Mouse (Mus musculus): ENCODE results near the gene Gapvd1. TPM values are rescaled to one million over a fixed set of nuclear protein-coding genes. Genes with fewer than 3 reads are reported as not detected.
"Not testable (repeated sequence)": the region's sequence is repeated elsewhere in the genome, so short reads cannot be mapped to it uniquely, and the experiment has no call there.

Gapvd1 gene
- polyA plus RNA-seq, 1 experiment from 2014 or later: 102 TPM

- Histone ChIP-seq H3K4me3 (ENCODE audit: low read depth, low read length) (no peak overlapping the region), H3K36me3 (ENCODE audit: control insufficient read depth, insufficient read depth, low read length) (no peaks in the 10 kb centered on the region; the same call in 1 of the 2 replicates), H3K9ac (ENCODE audit: low read length) (no peak overlapping the region), H3K9me3 (ENCODE audit: control insufficient read depth, low read length) (no peaks in the 10 kb centered on the region), H3K27ac (ENCODE audit: low read depth, low read length) (no peak overlapping the region), H3K4me1 (ENCODE audit: control insufficient read depth, insufficient read depth, low read length) (peaks cover 4% of the 10 kb centered on the region; the same call in 1 of the 2 replicates), H3K4me2 (no peak overlapping the region), H3K27me3 (ENCODE audit: control insufficient read depth, insufficient read depth, low read length) (no peaks in the 10 kb centered on the region)
- no peak for ATAC-seq (ENCODE audit: low FRiP score)
- no peak for DNase-seq (ENCODE audit: low spot score, missing footprints)
- WGBS: 94% methylated on average over 7 of the region's 7 CpGs
Measured at GRCm38 (mm10) chr2:34795426-34795825, 40.4 kb upstream of the Gapvd1 start.

- Histone ChIP-seq H3K4me3 (ENCODE audit: low read depth, low read length) (no peak overlapping the region), H3K27me3 (ENCODE audit: control insufficient read depth, insufficient read depth, low read length) (no peaks in the 10 kb centered on the region), H3K9ac (ENCODE audit: low read length) (no peak overlapping the region), H3K36me3 (ENCODE audit: control insufficient read depth, insufficient read depth, low read length) (peaks cover 2% of the 10 kb centered on the region; the same call in 1 of the 2 replicates), H3K9me3 (ENCODE audit: control insufficient read depth, low read length) (no peaks in the 10 kb centered on the region), H3K4me2 (no peak overlapping the region), H3K27ac (ENCODE audit: low read depth, low read length) (no peak overlapping the region), H3K4me1 (ENCODE audit: control insufficient read depth, insufficient read depth, low read length) (peaks cover 4% of the 10 kb centered on the region; the same call in 1 of the 2 replicates)
- WGBS: 96% methylated on average over 2 of the region's 2 CpGs
- DNase-seq (ENCODE audit: low spot score, missing footprints) (no peak), ATAC-seq (ENCODE audit: low FRiP score) (no peak)
Measured at GRCm38 (mm10) chr2:34794511-34794910, 39.5 kb upstream of the Gapvd1 start.

- H3K9me3 ChIP-seq (ENCODE audit: control insufficient read depth, low read length); H3K9ac ChIP-seq (ENCODE audit: low read length); H3K4me3 ChIP-seq (ENCODE audit: low read depth, low read length); ATAC-seq (ENCODE audit: low FRiP score); H3K27ac ChIP-seq (ENCODE audit: low read depth, low read length); H3K36me3 ChIP-seq (ENCODE audit: control insufficient read depth, insufficient read depth, low read length); DNase-seq (ENCODE audit: low spot score, missing footprints); H3K27me3 ChIP-seq (ENCODE audit: control insufficient read depth, insufficient read depth, low read length); H3K4me1 ChIP-seq (ENCODE audit: control insufficient read depth, insufficient read depth, low read length); H3K4me2 ChIP-seq: not testable (repeated sequence)
- WGBS: 94% methylated on average over 2 of the region's 2 CpGs
Measured at GRCm38 (mm10) chr2:34792543-34792942, 37.5 kb upstream of the Gapvd1 start.

DNA sequence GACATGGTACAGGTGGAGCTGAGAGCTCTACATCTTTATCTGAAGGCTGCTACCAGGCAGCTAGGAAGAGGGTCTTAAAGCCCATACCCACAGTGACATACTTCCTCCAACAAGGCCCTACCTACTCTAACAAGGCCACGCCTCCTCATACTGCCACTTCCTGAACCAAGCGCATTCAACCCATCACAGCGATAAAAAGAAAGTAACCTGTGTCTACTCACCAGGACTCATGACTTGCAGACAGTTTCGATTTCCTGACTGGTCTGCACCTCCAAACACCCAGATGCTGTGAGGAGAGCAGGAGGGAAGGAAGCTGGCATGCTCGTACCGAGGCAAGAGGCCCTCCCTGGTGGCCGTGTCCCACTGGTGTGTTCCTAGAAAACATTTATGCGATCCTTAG, 35.2 kb upstream of the Gapvd1 start:
- no peak for ATAC-seq (ENCODE audit: low FRiP score)
- Histone ChIP-seq H3K9ac (ENCODE audit: low read length) (no peak overlapping the region), H3K4me1 (ENCODE audit: control insufficient read depth, insufficient read depth, low read length) (no peaks in the 10 kb centered on the region), H3K4me2 (no peak overlapping the region), H3K36me3 (ENCODE audit: control insufficient read depth, insufficient read depth, low read length) (peaks cover 2% of the 10 kb centered on the region; the same call in 1 of the 2 replicates), H3K27ac (ENCODE audit: low read depth, low read length) (no peak overlapping the region), H3K27me3 (ENCODE audit: control insufficient read depth, insufficient read depth, low read length) (no peaks in the 10 kb centered on the region), H3K9me3 (ENCODE audit: control insufficient read depth, low read length) (no peaks in the 10 kb centered on the region), H3K4me3 (ENCODE audit: low read depth, low read length) (no peak overlapping the region)
- WGBS: 92% methylated on average over 8 of the region's 8 CpGs
- DNase-seq (ENCODE audit: low spot score, missing footprints): no peak

DNA sequence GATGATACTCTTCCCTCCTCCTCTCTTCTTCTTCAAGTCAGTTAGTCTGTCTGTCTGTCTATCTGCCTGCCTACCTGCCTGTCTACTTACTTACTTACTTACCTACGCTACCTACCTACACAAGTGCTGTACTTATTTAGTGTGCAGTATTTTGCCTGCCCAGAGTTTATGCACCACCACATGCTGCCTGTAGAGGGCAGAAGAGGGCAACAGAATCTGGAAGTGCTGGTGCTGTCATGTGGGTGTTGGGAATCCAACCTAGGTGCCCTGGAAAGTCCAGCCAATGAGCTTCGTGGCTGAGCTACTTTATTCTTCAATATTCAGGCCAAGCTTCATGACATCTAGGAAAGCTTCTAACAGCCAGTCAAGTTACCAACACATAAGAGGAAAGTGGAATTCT, 29.1 kb upstream of the Gapvd1 start:
- Histone ChIP-seq H3K27me3 (ENCODE audit: control insufficient read depth, insufficient read depth, low read length) (no peaks in the 10 kb centered on the region), H3K4me2 (no peak overlapping the region), H3K4me1 (ENCODE audit: control insufficient read depth, insufficient read depth, low read length) (no peaks in the 10 kb centered on the region), H3K9me3 (ENCODE audit: control insufficient read depth, low read length) (no peaks in the 10 kb centered on the region), H3K4me3 (ENCODE audit: low read depth, low read length) (no peak overlapping the region), H3K36me3 (ENCODE audit: control insufficient read depth, insufficient read depth, low read length) (peaks cover 9% of the 10 kb centered on the region; the same call in 1 of the 2 replicates), H3K27ac (ENCODE audit: low read depth, low read length) (no peak overlapping the region), H3K9ac (ENCODE audit: low read length) (no peak overlapping the region)
- no peak for ATAC-seq (ENCODE audit: low FRiP score)
- WGBS: 69% methylated on average over 2 of the region's 2 CpGs
- no peak for DNase-seq (ENCODE audit: low spot score, missing footprints)

DNA sequence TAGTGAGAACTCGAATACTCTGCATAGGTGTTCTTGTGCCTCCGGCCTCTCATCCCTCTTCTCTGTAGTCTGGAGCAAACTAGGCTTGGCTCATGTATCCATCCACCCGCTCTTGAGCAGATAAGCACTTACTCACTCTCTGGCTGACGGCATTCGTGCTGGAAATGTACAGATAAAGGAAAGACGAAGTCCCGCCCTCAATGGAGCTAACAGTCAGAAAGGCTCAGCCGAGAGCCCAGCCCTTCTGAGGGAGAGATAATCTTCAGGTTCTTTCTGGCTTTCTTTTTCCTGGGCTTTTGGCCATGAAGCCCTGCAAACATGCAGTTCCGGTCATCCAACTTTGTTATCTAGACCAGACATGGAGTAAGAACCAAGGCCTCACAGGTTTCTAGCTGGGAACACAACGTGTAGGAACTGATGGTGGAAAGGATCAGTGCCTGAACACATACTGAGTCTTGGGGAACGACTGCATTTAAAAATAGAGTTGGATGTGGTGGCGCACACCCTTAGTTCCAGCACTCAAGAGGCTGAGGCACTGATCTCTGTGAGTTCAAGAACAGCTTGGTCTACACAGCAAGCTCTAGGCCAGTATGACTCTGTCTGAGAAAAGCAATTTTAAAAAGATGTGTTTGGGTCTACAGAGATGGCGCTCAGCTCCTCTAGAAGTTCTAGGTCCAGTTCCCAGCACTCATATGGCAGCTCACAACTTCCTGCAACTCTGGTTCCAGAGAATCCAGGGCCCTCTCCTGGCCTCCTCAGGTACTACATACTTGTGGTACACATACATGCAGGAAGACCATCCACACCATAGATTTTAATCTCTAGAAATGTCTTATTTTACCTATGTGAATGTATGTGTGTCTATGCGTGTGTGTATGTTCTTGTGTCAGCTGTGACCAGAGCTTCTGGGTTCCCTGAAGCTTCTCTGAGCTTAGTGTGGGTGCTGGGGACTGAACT, 28.3 kb upstream of the Gapvd1 start:
- H3K27ac ChIP-seq (ENCODE audit: low read depth, low read length): no peak overlapping the region; the same call in 1 of the 2 replicates
- no peaks in the 10 kb centered on the region for H3K4me1 ChIP-seq (ENCODE audit: control insufficient read depth, insufficient read depth, low read length)
- no peak overlapping the region for H3K9ac ChIP-seq (ENCODE audit: low read length)
- DNase-seq (ENCODE audit: low spot score, missing footprints) (no peak), ATAC-seq (ENCODE audit: low FRiP score) (no peak)
- WGBS: 91% methylated on average over 14 of the region's 14 CpGs
- H3K36me3 ChIP-seq (ENCODE audit: control insufficient read depth, insufficient read depth, low read length): peaks cover 9% of the 10 kb centered on the region; the same call in 1 of the 2 replicates
- no peak overlapping the region for H3K4me2 ChIP-seq
- no peak overlapping the region for H3K4me3 ChIP-seq (ENCODE audit: low read depth, low read length)
- H3K27me3 ChIP-seq (ENCODE audit: control insufficient read depth, insufficient read depth, low read length): no peaks in the 10 kb centered on the region
- no peaks in the 10 kb centered on the region for H3K9me3 ChIP-seq (ENCODE audit: control insufficient read depth, low read length)

- Histone ChIP-seq H3K36me3 (ENCODE audit: control insufficient read depth, insufficient read depth, low read length) (peaks cover 37% of the 10 kb centered on the region), H3K9me3 (ENCODE audit: control insufficient read depth, low read length) (no peaks in the 10 kb centered on the region), H3K4me2 (no peak overlapping the region), H3K4me3 (ENCODE audit: low read depth, low read length) (no peak overlapping the region), H3K27ac (ENCODE audit: low read depth, low read length) (no peak overlapping the region), H3K9ac (ENCODE audit: low read length) (no peak overlapping the region), H3K4me1 (ENCODE audit: control insufficient read depth, insufficient read depth, low read length) (peaks cover 31% of the 10 kb centered on the region), H3K27me3 (ENCODE audit: control insufficient read depth, insufficient read depth, low read length) (no peaks in the 10 kb centered on the region)
- WGBS: 70% methylated on average over 1 of the region's 1 CpGs
- ATAC-seq (ENCODE audit: low FRiP score) (no peak), DNase-seq (ENCODE audit: low spot score, missing footprints) (no peak)
Measured at GRCm38 (mm10) chr2:34777237-34777868, 22.3 kb upstream of the Gapvd1 start.

GRCm38 (mm10) chr2:34774493-34774892, 19.5 kb upstream of the Gapvd1 start:
- Histone ChIP-seq H3K27me3 (ENCODE audit: control insufficient read depth, insufficient read depth, low read length) (no peaks in the 10 kb centered on the region), H3K9me3 (ENCODE audit: control insufficient read depth, low read length) (no peaks in the 10 kb centered on the region), H3K4me3 (ENCODE audit: low read depth, low read length) (no peak overlapping the region), H3K4me2 (peak overlapping the region; percentile 62), H3K36me3 (ENCODE audit: control insufficient read depth, insufficient read depth, low read length) (peaks cover 33% of the 10 kb centered on the region), H3K4me1 (ENCODE audit: control insufficient read depth, insufficient read depth, low read length) (peaks cover 37% of the 10 kb centered on the region), H3K9ac (ENCODE audit: low read length) (no peak overlapping the region), H3K27ac (ENCODE audit: low read depth, low read length) (no peak overlapping the region)
- DNase-seq (ENCODE audit: low spot score, missing footprints): no peak
- WGBS: 91% methylated on average over 6 of the region's 6 CpGs
- ATAC-seq (ENCODE audit: low FRiP score): no peak

GRCm38 (mm10) chr2:34773673-34774072, 18.6 kb upstream of the Gapvd1 start:
- Histone ChIP-seq H3K36me3 (ENCODE audit: control insufficient read depth, insufficient read depth, low read length) (peaks cover 33% of the 10 kb centered on the region), H3K4me3 (ENCODE audit: low read depth, low read length) (peak overlapping the region; percentile 99; the same call in 1 of the 2 replicates), H3K9ac (ENCODE audit: low read length) (0 out of 2 replicates have a peak overlapping the region, but pooled peaks have one; percentile 20), H3K27ac (ENCODE audit: low read depth, low read length) (no peak overlapping the region), H3K9me3 (ENCODE audit: control insufficient read depth, low read length) (no peaks in the 10 kb centered on the region), H3K4me1 (ENCODE audit: control insufficient read depth, insufficient read depth, low read length) (peaks cover 37% of the 10 kb centered on the region), H3K27me3 (ENCODE audit: control insufficient read depth, insufficient read depth, low read length) (no peaks in the 10 kb centered on the region), H3K4me2 (peak overlapping the region; percentile 62)
- ATAC-seq (ENCODE audit: low FRiP score) (no peak), DNase-seq (ENCODE audit: low spot score, missing footprints) (no peak)
- WGBS: 90% methylated on average over 4 of the region's 4 CpGs

All from midbrain, embryonic 11.5 days (tissue).